Mouse (Mus musculus) gonadal fat pad, adult 2 months (tissue): Measurements from ENCODE around the gene Ahrr. TPM values are rescaled to one million over a fixed set of nuclear protein-coding genes. Genes with fewer than 3 reads are reported as not detected.

Source experiments
- DNase-seq: peaks from one replicate; pipeline ENCODE4 v3.0.0-alpha.2; 2012; ENCODE audit warnings: low read depth
- polyA plus RNA-seq: library from polyadenylated mRNA; depleted of rRNA; stranded (reverse); fragments of >200 nt; gene quantifications from 2 replicates; pipeline ENCODE4 v1.2.3, GENCODE M21; 2012; rRNA removed

Ahrr gene
- polyA plus RNA-seq, 1 experiment = 0.18 TPM

GRCm38 (mm10) chr13:74237574-74237973 is 54.6 kb downstream of the Ahrr start:
- DNase-seq = no peak

- no peak for DNase-seq
Measured at GRCm38 (mm10) chr13:74220659-74221058, 71.5 kb downstream of the Ahrr start.

DNA sequence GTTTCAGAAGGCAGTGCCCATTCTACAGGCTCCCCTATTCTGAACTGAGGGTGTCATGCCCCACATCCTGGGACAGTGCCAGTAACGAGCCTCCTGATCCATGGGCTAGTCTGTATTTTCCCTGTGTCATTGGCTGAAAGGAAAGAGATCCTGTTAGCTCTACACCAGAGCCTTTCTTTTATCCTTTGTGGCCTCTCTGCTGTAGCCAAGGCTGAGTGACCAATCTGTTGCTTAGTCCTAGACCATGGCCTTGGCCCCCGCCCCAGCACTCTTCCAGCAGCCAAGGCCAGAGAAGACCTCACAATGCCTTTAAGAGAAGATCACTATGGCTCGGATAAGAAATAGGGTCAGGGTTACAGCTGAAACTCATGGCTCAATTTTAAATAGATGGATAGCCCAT is 73.7 kb downstream of the Ahrr start:
- no peak for DNase-seq

- DNase-seq = no peak
Measured at GRCm38 (mm10) chr13:74208986-74209345, 83.2 kb downstream of the Ahrr start.

GRCm38 (mm10) chr13:74208317-74208985 is 83.7 kb downstream of the Ahrr start, which contains the start of gene Exoc3:
Exoc3 (minus strand) TSS chr13:74208732.
- DNase-seq = no peak

DNA sequence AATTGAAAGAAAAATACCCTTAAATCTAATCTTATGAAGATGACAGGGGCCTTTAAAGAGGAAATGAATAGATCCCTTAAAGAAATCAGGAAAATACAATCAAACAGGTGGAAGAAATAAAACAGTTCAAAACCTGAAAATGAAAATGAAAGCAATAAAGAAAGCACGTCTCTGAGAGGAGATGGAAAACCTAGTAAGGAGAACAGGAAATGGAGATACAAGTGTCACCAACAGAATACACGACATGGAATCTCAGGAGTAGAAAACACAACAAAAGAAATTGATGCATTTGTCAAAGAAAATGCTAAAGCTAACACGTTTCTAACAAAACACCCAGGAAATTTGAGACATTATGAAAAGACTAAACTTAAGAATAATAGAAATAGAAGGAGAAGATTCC is 95.7 kb downstream of the Ahrr start:
- no peak for DNase-seq

DNA sequence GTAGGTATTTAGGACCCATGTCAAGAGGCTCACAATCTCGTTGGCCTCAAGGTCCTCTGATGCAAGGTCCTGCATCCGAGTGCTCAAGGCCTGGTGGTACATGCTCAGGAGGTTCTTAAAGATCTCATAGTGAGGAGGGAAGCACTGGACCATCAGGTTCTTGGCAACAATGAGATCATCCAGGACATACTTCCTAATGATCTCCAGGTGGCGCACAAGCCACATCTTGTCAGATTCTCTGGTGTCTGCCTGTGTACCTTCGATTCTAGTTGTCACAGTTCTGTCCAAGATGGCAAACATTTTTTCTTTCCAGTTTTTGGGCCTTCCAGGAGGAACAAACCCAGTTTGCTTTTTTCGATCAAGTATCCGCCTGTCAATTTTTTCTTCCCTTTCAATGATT is 99.5 kb downstream of the Ahrr start:
- DNase-seq = no peak

DNA sequence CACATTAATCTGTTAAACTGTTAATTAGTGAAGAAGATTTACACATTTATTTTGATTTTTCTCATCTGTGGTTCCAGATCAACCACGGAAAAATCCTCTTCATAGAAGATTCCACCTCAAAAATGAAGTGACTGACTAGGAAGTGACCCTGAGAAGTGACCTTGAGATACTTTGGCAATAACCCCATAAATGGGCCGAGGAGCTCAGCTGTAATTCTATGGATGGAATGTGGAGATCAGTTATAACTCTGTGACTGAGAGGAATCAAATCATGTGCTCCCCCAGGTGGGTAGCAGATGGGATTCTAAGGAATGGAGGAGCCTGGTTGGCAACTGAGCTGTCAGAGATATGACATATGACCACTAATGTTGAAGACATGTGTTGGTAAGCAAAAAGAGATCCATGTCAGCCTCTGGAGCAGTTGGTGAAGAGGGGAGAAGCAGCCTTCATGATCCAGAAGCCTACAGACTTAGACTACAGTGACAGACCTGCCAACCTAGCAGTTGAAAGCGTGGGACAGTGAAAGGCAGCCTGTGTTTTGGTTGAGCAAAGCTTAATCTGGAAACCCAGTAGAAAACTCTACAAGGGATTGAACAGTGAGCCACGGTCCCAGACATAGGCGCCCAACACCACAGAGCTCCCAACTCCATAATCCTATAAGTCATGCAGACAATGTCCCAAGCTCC is 109.0 kb downstream of the Ahrr start:
- no peak for DNase-seq

GRCm38 (mm10) chr13:74172036-74172435 is 120.1 kb downstream of the Ahrr start:
- no peak for DNase-seq

DNA sequence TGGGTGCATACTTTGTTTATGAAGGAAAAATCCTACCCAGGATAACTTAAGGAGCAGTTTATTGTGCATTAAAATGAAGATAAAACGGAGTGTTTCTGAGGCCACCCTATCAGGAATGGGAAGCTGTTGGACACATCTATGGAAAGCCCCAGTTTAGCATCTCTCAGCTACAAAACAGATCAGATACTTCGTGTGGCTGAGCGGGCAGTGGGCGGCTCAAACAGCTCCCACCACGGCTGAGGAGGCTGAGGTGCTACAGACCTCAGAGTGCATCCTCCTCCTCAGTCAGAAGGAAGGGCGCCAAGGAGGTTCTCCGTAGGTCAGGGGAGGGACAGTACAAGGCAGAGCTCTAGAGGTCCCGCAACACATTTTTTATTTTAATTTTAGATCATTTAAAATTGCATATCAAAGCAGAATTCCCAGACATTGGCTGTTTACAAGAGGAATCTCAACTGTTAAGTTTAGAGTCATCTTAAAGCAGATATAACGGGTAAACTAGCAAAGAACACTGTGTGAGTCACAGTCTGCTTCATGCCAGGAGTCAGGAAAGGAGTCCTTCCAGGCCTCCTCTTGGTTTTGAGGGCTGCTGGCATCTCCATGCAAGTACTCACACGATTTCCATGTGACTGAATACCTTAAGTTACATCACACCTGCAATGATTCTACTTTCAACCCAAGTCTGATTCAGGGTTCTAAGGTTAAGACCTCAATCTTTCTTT is 122.5 kb downstream of the Ahrr start:
- DNase-seq = no peak

DNA sequence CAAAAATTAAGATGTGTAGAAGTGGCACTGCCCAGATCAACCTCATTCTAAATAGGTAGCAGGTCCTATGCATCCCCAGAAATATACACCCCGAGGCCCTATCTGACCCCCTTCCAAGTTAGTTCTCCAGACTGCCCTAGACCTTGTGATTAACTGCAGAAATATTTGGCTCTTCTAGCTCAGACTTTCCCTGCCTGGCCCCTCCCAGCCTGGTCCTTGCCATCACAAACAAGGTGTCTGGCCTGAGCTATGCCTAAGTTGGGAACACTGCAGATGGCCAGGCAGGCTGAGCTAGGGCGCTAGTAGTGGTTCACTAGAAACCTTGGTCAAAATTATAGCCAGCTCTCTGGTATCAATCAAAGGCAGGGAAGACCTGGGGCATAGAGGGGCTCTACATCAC is 124.6 kb downstream of the Ahrr start:
- DNase-seq = no peak

- no peak for DNase-seq
Measured at GRCm38 (mm10) chr13:74167057-74167413, 125.1 kb downstream of the Ahrr start.

- DNase-seq = no peak
Measured at GRCm38 (mm10) chr13:74166348-74167056, 125.6 kb downstream of the Ahrr start.

Other genes starting within 250 kb of the Ahrr start
- gene Cep72, start 230.0 kb downstream of the Ahrr start, polyA plus RNA-seq = 2.1 and 2.4 TPM in 2 replicates
- 3.1 and 7.0 TPM in 2 replicates for gene Slc9a3, start 170.9 kb downstream of the Ahrr start, polyA plus RNA-seq
- 28.5 and 35.1 TPM in 2 replicates for gene Exoc3, start 83.6 kb downstream of the Ahrr start, polyA plus RNA-seq
- gene Pdcd6, start 25.2 kb upstream of the Ahrr start, polyA plus RNA-seq = 116 and 122 TPM in 2 replicates
- gene Sdha, start 57.9 kb upstream of the Ahrr start, polyA plus RNA-seq = 190 and 207 TPM in 2 replicates
- 4.3 and 4.6 TPM in 2 replicates for gene Ccdc127, start 58.0 kb upstream of the Ahrr start, polyA plus RNA-seq
- 1.2 and 2.1 TPM in 2 replicates for gene Lrrc14b, start 71.7 kb upstream of the Ahrr start, polyA plus RNA-seq
- 0.42 TPM in 2 replicates for gene Zfp72, start 98.5 kb upstream of the Ahrr start, polyA plus RNA-seq
- 56.2 and 117 TPM in 2 replicates for gene Ftl1-ps1, start 107.4 kb upstream of the Ahrr start, polyA plus RNA-seq
- 1.5 and 1.6 TPM in 2 replicates for gene Zfp825, start 201.7 kb upstream of the Ahrr start, polyA plus RNA-seq